Mouse (Mus musculus) right cerebral cortex, adult 18-20 months (tissue): Measurements from ENCODE around the gene Bod1.

ENCODE experiments used
- DNase-seq: peaks from one replicate; pipeline ENCODE4 v3.0.0; 2022; ENCODE audit warnings: mixed read lengths

The Bod1 gene

GRCm38 (mm10) chr11:31664186-31664585 is 7.5 kb downstream of the Bod1 start:
- no peak for DNase-seq

GRCm38 (mm10) chr11:31663501-31663900 is 8.2 kb downstream of the Bod1 start:
- no peak for DNase-seq

- DNase-seq, result no peak
Measured at GRCm38 (mm10) chr11:31662872-31663446, 8.7 kb downstream of the Bod1 start.

GRCm38 (mm10) chr11:31662214-31662613 is 9.5 kb downstream of the Bod1 start:
- no peak for DNase-seq

- DNase-seq, result no peak
Measured at GRCm38 (mm10) chr11:31657806-31658175, 13.9 kb downstream of the Bod1 start.

- DNase-seq, result no peak
Measured at GRCm38 (mm10) chr11:31657168-31657805, 14.4 kb downstream of the Bod1 start.

- no peak for DNase-seq
Measured at GRCm38 (mm10) chr11:31649507-31649906, 22.2 kb downstream of the Bod1 start.

GRCm38 (mm10) chr11:31647268-31647667 is 24.4 kb downstream of the Bod1 start:
- no peak for DNase-seq

GRCm38 (mm10) chr11:31646571-31646970 is 25.1 kb downstream of the Bod1 start:
- DNase-seq, result no peak

- no peak for DNase-seq
Measured at GRCm38 (mm10) chr11:31643120-31643519, 28.6 kb downstream of the Bod1 start.

- DNase-seq, result no peak
Measured at GRCm38 (mm10) chr11:31641066-31641810, 30.4 kb downstream of the Bod1 start.

GRCm38 (mm10) chr11:31640187-31640586 is 31.5 kb downstream of the Bod1 start:
- DNase-seq, result no peak

GRCm38 (mm10) chr11:31637788-31638373 is 33.8 kb downstream of the Bod1 start:
- peak; percentile 76 for DNase-seq

- no peak for DNase-seq
Measured at GRCm38 (mm10) chr11:31628700-31629099, 43.0 kb downstream of the Bod1 start.

- DNase-seq, result no peak
Measured at GRCm38 (mm10) chr11:31620796-31621195, 50.9 kb downstream of the Bod1 start.

- no peak for DNase-seq
Measured at GRCm38 (mm10) chr11:31617797-31618196, 53.9 kb downstream of the Bod1 start.

GRCm38 (mm10) chr11:31617236-31617635 is 54.4 kb downstream of the Bod1 start:
- DNase-seq, result no peak

- no peak for DNase-seq
Measured at GRCm38 (mm10) chr11:31616722-31617121, 55.0 kb downstream of the Bod1 start.
